Mouse (Mus musculus): ENCODE results near the gene Myo5c. TPM values are rescaled to one million over a fixed set of nuclear protein-coding genes. Genes with fewer than 3 reads are reported as not detected.
A peak's percentile ranks its signal among the peaks of the same experiment; 100 is the strongest.

The Myo5c gene
- polyA plus RNA-seq, 1 experiment: 0.81 TPM

- H3K27me3 ChIP-seq (ENCODE audit: control insufficient read depth, insufficient read depth, low read length): no peaks in the 10 kb centered on the region
- no peaks in the 10 kb centered on the region; the same call in 1 of the 2 replicates for H3K4me1 ChIP-seq (ENCODE audit: control insufficient read depth, insufficient read depth, insufficient read length)
- TF ChIP-seq POLR2A (IDR thresholded peaks at IDR 0.05; ENCODE audit: low read depth, low read length) (no peak), CTCF (IDR thresholded peaks at IDR 0.05; ENCODE audit: extremely low read depth, insufficient read depth, insufficient read length, insufficient replicate concordance) (no peak)
- H3K36me3 ChIP-seq (ENCODE audit: control insufficient read depth, insufficient read depth, low read length): no peaks in the 10 kb centered on the region
- WGBS: 17% methylated on average over 8 of the region's 8 CpGs
- H3K4me3 ChIP-seq (ENCODE audit: extremely low read depth, insufficient read depth, insufficient read length): peak overlapping the region; percentile 26
- H3K27ac ChIP-seq (ENCODE audit: insufficient read depth, low read length): no peak overlapping the region
- peak in 1 of 2 experiments; percentile 33 for DNase-seq (ENCODE audit: low read depth in 1 of 2, low spot score in 2 of 2)
Observed at GRCm38 (mm10) chr9:75262235-75262826, 30.5 kb downstream of the Myo5c start.

- TF ChIP-seq POLR2A (IDR thresholded peaks at IDR 0.05; ENCODE audit: low read depth, low read length) (no peak), CTCF (IDR thresholded peaks at IDR 0.05; ENCODE audit: extremely low read depth, insufficient read depth, insufficient read length, insufficient replicate concordance) (no peak)
- 68% methylated on average over 3 of the region's 3 CpGs for WGBS
- DNase-seq (ENCODE audit: low read depth in 1 of 2, low spot score in 2 of 2): no peak
- Histone ChIP-seq H3K27me3 (ENCODE audit: control insufficient read depth, insufficient read depth, low read length) (no peaks in the 10 kb centered on the region), H3K36me3 (ENCODE audit: control insufficient read depth, insufficient read depth, low read length) (no peaks in the 10 kb centered on the region), H3K4me3 (ENCODE audit: extremely low read depth, insufficient read depth, insufficient read length) (no peak overlapping the region), H3K27ac (ENCODE audit: insufficient read depth, low read length) (no peak overlapping the region), H3K4me1 (ENCODE audit: control insufficient read depth, insufficient read depth, insufficient read length) (no peaks in the 10 kb centered on the region; the same call in 1 of the 2 replicates)
Observed at GRCm38 (mm10) chr9:75264008-75264718, 32.3 kb downstream of the Myo5c start.

- no peaks in the 10 kb centered on the region for H3K4me1 ChIP-seq (ENCODE audit: control insufficient read depth, insufficient read depth, insufficient read length)
- no peak for DNase-seq (ENCODE audit: low read depth in 1 of 2, low spot score in 2 of 2)
- H3K4me3 ChIP-seq (ENCODE audit: extremely low read depth, insufficient read depth, insufficient read length): no peak overlapping the region
- H3K27me3 ChIP-seq (ENCODE audit: control insufficient read depth, insufficient read depth, low read length): no peaks in the 10 kb centered on the region
- H3K27ac ChIP-seq (ENCODE audit: insufficient read depth, low read length): no peak overlapping the region
- WGBS: 93% methylated on average over 6 of the region's 6 CpGs
- H3K36me3 ChIP-seq (ENCODE audit: control insufficient read depth, insufficient read depth, low read length): no peaks in the 10 kb centered on the region
- TF ChIP-seq CTCF (IDR thresholded peaks at IDR 0.05; ENCODE audit: extremely low read depth, insufficient read depth, insufficient read length, insufficient replicate concordance): no peak
- TF ChIP-seq POLR2A (IDR thresholded peaks at IDR 0.05; ENCODE audit: low read depth, low read length): no peak
Observed at GRCm38 (mm10) chr9:75267147-75267546, 35.3 kb downstream of the Myo5c start.

GRCm38 (mm10) chr9:75270382-75270781, 38.6 kb downstream of the Myo5c start:
- H3K4me1 ChIP-seq (ENCODE audit: control insufficient read depth, insufficient read depth, insufficient read length): no peaks in the 10 kb centered on the region
- TF ChIP-seq CTCF (IDR thresholded peaks at IDR 0.05; ENCODE audit: extremely low read depth, insufficient read depth, insufficient read length, insufficient replicate concordance): no peak
- no peak for TF ChIP-seq POLR2A (IDR thresholded peaks at IDR 0.05; ENCODE audit: low read depth, low read length)
- WGBS: 53% methylated on average over 6 of the region's 6 CpGs

GRCm38 (mm10) chr9:75271539-75271938, 39.7 kb downstream of the Myo5c start:
- Histone ChIP-seq H3K4me1 (ENCODE audit: control insufficient read depth, insufficient read depth, insufficient read length) (no peaks in the 10 kb centered on the region), H3K4me3 (ENCODE audit: extremely low read depth, insufficient read depth, insufficient read length) (no peak overlapping the region), H3K27me3 (ENCODE audit: control insufficient read depth, insufficient read depth, low read length) (no peaks in the 10 kb centered on the region), H3K27ac (ENCODE audit: insufficient read depth, low read length) (no peak overlapping the region), H3K36me3 (ENCODE audit: control insufficient read depth, insufficient read depth, low read length) (no peaks in the 10 kb centered on the region)
- WGBS: 88% methylated on average over 8 of the region's 8 CpGs
- no peak for TF ChIP-seq POLR2A (IDR thresholded peaks at IDR 0.05; ENCODE audit: low read depth, low read length)
- TF ChIP-seq CTCF (IDR thresholded peaks at IDR 0.05; ENCODE audit: extremely low read depth, insufficient read depth, insufficient read length, insufficient replicate concordance): no peak
- DNase-seq (ENCODE audit: low read depth in 1 of 2, low spot score in 2 of 2): no peak

More at GRCm38 (mm10) chr9:75270382-75270781, 38.6 kb downstream of the Myo5c start:
- DNase-seq (ENCODE audit: low read depth in 1 of 2, low spot score in 2 of 2): no peak
- Histone ChIP-seq H3K36me3 (ENCODE audit: control insufficient read depth, insufficient read depth, low read length) (no peaks in the 10 kb centered on the region), H3K27ac (ENCODE audit: insufficient read depth, low read length) (peak overlapping the region; percentile 1; the same call in 1 of the 2 replicates), H3K4me3 (ENCODE audit: extremely low read depth, insufficient read depth, insufficient read length) (no peak overlapping the region), H3K27me3 (ENCODE audit: control insufficient read depth, insufficient read depth, low read length) (no peaks in the 10 kb centered on the region)

- Histone ChIP-seq H3K4me3 (ENCODE audit: extremely low read depth, insufficient read depth, insufficient read length) (no peak overlapping the region), H3K27ac (ENCODE audit: insufficient read depth, low read length) (no peak overlapping the region), H3K27me3 (ENCODE audit: control insufficient read depth, insufficient read depth, low read length) (no peaks in the 10 kb centered on the region), H3K4me1 (ENCODE audit: control insufficient read depth, insufficient read depth, insufficient read length) (no peaks in the 10 kb centered on the region), H3K36me3 (ENCODE audit: control insufficient read depth, insufficient read depth, low read length) (no peaks in the 10 kb centered on the region)
- 86% methylated on average over 6 of the region's 6 CpGs for WGBS
- TF ChIP-seq POLR2A (IDR thresholded peaks at IDR 0.05; ENCODE audit: low read depth, low read length) (no peak), CTCF (IDR thresholded peaks at IDR 0.05; ENCODE audit: extremely low read depth, insufficient read depth, insufficient read length, insufficient replicate concordance) (no peak)
- DNase-seq (ENCODE audit: low read depth in 1 of 2, low spot score in 2 of 2): no peak
Observed at GRCm38 (mm10) chr9:75273646-75274045, 41.8 kb downstream of the Myo5c start.

GRCm38 (mm10) chr9:75274486-75274885, 42.7 kb downstream of the Myo5c start:
- 96% methylated on average over 5 of the region's 5 CpGs for WGBS

More at GRCm38 (mm10) chr9:75274486-75274885, 42.7 kb downstream of the Myo5c start:
- Histone ChIP-seq H3K27me3 (ENCODE audit: control insufficient read depth, insufficient read depth, low read length) (no peaks in the 10 kb centered on the region), H3K4me1 (ENCODE audit: control insufficient read depth, insufficient read depth, insufficient read length) (no peaks in the 10 kb centered on the region), H3K36me3 (ENCODE audit: control insufficient read depth, insufficient read depth, low read length) (no peaks in the 10 kb centered on the region), H3K27ac (ENCODE audit: insufficient read depth, low read length) (no peak overlapping the region), H3K4me3 (ENCODE audit: extremely low read depth, insufficient read depth, insufficient read length) (no peak overlapping the region)
- TF ChIP-seq CTCF (IDR thresholded peaks at IDR 0.05; ENCODE audit: extremely low read depth, insufficient read depth, insufficient read length, insufficient replicate concordance): no peak
- TF ChIP-seq POLR2A (IDR thresholded peaks at IDR 0.05; ENCODE audit: low read depth, low read length): no peak
- DNase-seq (ENCODE audit: low read depth in 1 of 2, low spot score in 2 of 2): no peak
